Mouse (Mus musculus) kidney, postnatal 36 days (tissue): ENCODE data around the gene Kcna10.

ENCODE experiments used
- DNase-seq, 2 experiments: peaks; one replicate each; pipeline ENCODE4 v3.0.0; 2021 to 2022; ENCODE audit warnings: mixed read lengths in 2 of 2

The Kcna10 gene

DNA sequence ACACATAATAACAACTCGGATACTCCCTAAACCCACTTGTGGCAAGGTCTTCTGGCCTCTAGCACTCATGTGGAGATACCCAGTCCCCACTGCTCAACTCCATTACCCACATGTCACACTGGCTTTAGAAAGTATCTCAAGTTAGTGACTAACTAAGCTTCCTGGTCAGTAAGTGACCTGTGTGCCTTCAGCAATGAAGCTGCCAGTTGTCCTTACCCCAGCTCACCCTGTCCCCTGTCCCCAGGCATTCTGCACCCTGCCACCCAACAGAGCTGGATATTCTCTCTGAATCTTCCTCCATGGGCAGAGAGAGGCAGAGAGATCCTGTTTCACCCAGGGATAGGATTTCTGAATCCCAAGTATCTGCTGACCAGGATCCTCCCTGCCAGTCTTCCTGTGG, at the start of gene Kcna10:
Gene Kcna10 (plus strand): TSS at position 301 of the 400 bp plus-strand sequence.
- DNase-seq, result no peak

DNA sequence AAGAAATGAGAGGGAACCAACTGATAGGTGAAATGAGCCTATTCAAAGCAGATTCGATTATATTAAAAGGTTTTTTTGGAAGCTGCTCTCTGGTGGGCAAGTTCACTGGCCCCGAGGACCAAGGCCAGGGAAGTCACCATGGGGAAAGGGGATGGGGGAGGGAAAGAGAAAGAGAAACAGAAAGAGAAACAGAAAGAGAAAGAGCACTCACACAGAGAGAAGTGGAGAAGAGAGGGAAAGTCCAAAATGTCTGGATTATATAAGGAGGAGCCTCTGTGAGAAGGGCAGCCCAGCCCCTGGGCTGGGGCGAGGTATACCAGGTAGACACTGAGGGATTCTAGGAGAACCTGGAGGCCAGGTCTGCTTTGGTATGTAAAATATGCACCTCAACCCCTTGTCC, 48.4 kb upstream of the Kcna10 start:
- no peak for DNase-seq

DNA sequence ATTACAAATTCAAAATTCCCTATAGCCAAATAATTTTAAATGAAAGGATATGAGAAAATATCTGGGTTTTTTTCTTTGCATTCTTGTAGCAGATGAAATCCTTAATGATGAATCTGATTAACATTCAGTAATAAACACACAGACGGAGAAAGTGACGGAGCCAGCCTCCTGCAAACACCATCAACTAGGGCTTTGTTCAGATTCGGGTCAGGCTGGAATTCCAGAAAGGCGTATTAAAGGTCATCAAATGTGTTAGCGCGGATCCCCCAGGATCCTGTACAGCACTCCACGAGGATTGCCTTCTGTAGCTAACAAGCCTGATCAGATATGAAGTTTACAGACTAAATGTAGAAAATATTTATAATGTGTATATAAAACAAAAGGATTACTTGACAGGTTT, 35.7 kb upstream of the Kcna10 start:
- DNase-seq, result no peak

DNA sequence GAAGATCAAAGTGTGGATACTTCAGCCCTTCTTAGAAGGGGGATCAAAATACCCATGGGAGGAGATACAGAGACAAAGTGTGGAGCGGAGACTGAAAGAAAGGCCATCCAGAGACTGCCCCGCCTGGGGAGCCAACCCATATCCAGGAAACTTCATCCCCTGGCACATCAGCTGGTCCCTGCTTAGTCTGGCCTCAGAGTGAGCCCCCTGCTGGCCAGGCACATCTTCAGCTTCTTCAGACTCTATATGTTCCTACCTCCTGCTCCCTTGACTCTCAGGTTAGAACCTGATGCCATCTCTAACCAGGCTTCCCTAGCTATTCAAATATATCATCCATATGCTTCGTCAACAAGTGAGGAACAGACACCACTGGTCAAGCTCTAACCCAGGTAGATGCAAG, 33.9 kb upstream of the Kcna10 start:
- peak; percentile 29 to 76 for DNase-seq

DNA sequence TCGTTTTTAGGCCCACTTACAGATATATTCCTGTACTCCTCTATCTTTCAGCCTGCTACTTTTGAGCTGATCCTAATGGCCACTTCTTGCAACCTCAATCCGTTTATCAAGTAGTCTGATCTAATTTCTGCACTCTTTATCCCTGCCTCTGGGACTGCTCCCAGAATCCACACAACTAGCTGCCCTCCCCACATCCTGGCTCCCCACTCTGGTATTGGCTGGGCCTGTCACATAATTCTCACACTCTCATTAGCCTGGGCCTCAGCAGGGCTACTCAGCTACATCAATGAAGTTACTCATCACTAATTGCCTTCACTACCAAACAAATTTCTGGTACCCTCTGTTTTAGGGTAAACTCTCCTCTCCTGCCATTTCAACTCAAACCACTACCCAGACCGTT, 32.4 kb upstream of the Kcna10 start:
- no peak for DNase-seq

DNA sequence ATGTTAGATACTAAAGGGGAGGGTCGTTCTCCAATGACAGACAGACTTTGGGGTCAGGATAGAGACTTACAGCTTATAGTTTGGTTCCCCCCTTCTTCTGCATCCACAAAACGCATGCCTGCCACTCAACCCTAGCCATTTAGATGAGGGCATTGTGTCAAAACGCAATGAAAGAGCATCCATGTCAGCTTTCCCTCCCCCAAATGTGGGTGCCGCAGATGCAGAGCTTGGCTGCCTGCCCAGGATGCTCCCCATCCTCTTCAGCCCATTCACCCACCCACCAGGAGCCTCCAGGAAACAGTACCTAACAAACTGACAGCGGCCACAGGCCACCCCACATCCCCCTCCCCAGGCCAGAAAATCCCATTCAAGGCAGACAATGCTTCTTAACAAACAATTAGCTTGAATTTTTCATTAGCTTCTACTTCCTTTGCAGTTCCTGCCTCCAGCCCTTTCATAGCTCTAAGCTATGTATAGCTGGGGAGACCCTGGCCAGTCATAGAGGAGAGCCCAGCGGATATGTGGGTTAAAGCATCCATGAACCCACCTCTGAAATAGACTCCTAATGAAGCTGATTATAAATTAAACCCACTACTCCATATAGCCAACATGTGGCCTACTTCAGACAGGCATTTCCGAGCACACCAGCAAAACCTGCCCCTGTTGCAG, 31.9 kb upstream of the Kcna10 start:
- no peak for DNase-seq

DNA sequence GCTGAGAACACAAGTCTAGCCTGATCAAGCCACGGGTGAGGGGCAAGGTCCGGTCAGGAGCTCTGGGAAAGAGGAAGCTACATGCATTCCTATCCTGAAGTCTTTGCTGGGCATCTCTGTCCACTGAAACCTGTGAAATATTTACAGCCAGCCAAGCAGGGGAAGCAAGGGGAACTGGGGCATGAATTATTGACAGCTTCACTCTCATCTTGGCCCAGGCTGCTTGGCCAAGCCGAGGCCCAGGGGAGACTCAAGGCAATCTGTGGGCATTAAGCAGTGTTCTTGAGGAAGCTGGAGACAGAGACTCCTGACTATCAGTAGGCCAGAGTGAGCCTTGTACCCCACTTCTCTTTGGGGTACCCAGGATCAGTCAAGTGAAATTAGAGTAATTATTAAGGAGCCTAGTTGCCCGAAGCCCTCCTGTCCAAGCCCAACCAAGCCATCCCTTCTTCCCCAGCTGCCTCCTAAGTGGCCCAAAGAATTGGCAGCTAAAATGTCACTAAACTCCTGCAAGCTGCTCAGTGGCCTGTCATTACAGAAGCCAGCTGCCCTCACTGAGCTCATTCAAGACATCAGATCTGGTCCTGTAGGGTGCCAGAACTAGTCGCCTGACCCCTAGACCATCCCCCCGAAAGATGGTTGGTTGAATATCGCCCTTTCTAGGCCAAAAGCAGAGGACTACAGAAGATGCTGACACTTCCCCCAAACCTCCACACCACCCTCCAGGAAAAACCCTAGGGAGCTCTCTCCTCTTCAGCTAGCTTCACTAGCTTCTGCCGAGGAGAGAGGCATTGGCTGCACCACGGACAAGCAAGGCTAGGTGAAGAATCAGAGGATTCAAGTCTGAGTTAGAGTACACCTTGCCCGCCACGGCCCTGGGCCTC, 28.8 kb upstream of the Kcna10 start:
- peak; percentile 14 to 26 for DNase-seq

DNA sequence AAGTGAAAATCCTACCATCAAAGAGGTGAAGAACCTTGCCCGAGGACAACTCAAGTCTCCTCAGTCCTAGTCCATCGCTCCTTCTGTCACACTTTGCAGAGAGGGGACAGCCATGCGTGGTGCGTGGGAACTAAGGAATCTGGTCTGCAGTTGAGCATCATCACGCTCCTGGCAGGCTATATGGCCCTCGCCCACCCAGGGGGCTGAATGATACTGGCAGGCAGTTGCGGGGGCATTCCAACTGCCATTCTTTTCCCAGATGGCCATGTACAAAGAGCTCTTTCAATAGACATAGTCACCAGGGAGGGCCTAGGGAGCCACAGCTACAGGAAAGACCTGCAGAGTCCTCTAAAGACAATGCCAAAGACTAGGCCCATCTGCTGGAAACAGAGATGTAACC, 24.0 kb upstream of the Kcna10 start:
- no peak for DNase-seq

DNA sequence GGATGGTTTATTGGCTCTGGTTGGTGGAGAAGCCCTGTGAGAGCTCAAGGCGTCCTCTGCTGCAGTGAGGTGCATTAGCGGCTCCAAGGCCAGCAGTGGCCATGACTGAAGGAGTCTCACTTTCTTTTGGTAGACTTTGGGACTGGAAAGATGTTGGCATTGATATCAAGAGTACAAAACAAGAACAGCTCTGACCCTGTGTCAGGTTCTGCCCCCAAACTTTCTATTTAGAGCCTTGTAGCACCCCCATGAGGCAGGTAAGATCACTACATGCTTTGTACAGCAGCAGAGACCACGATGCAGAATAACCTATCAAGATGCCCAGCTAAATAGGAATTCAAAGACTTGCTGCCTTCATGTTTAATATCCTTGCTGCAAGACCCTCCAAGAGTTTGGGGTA, 23.4 kb upstream of the Kcna10 start:
- DNase-seq, result no peak

DNA sequence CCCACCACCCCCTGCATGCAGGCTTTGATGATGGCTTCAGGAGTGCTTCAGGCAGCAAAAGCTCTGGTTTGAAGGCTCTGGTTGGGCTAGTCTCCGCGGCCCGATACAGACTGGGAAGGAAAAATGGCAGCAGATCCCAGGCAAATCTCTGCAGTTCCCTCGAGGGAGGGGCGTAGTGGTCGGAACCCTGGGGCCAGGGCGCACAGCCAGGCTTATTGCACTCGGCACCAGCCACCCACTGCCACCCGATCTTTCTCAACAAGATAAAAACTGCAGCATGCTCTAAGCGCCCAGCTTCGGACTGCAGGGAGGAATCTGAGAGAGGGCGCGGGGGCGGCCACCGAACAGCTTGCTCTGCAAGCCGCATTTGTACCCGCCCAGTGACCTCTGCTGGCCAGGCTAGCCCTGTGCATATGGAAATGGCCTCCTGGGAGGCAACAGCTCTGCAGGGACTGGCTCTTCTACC, 23.0 kb upstream of the Kcna10 start:
- DNase-seq, result peak in 1 of 2 experiments; percentile 9

DNA sequence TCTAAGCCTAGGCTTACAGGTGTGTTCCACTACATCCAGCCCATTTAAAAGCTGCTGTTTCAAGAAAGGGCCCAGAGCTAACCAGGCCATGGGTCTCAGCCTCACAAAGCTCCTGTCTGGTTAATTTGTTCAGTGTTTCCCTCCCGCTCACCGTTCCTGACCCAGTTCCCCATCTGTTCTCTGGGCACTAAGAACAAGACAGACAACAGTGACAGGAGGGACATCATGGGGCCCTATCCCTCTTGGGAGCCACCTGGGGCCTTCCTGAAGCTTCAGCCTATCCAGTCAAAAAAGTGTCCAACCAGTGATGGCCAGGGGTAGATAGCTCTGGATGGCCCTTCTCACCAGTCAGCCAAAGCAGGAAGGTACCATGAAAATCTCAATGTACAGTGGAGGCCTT, 20.1 kb upstream of the Kcna10 start:
- no peak for DNase-seq

DNA sequence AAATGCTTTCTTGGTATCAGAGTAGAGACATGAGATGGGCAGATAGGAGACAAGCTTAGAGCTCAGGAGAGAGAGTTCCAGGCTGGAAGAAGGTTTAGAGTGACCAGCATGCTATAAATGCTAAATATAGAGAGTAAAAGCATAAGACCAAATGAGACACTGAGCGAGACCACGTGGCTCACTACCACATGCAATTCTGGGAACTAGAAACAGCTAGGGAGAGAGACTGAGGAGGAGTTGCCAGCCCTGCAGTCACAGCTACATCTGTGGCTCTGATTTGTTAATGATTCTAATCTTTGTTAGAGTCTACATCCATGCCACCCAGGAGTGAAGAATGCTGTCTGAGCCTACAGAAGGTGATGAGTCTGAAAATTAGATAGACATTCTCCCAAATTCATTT, 13.3 kb upstream of the Kcna10 start:
- DNase-seq, result no peak

DNA sequence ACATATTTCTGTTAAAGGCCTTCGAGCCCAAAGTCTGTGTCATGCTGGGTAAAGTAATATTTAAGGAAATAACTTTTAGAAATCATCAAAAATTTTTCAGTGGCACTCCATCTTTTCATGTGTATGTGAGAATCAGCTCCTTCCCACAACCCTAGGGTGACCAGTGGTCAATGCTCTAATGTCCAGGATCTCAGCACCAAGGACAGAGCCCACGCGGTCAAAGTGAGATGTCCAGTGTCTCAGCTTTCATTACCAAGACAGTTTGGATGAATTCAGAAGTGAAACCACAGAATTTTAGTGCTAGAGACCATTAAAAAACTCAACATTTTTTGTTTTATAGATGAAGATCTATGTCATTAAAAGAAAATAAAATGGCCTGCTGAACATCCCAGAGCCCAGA, 10.9 kb upstream of the Kcna10 start:
- peak in 1 of 2 experiments; percentile 38 for DNase-seq

DNA sequence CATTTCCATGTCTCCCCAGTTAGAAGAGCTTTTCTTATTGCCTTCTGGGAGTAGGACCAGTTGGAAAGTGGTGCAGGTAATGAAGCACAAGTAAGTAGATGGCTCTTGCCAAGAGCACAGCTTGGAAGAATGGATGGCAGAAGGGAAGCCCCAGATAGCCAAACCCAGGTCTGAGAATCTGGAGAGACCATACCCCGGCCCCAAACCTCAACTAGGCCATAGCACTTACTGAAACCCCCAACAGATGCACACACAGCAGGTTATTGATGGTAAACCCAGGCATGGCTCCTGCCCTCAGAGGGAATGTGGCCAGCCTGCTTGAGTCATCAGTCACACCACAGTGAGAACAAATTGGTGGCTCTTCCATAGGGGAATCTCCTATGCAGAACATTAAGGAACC, 10.3 kb upstream of the Kcna10 start:
- no peak for DNase-seq

DNA sequence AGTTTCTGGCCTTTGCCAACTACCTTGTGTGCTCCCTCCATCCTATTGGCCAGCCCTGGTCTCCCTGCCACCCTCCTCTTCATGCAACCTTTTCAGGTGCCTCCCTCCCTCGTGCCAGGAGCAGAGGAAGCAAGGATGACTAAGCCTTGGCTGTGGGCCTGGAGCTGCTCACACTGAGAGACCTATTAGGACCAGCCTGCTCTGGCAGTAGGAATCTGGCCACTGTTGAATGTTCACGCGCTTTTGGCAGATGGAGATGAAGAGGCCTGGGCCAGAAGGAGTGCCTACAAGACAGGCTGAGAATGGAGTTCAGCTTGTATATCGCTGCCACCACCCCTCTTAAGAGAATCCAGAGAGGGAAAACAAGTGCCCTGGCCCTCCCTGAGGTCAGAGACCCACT, 7.4 kb upstream of the Kcna10 start:
- DNase-seq, result no peak

DNA sequence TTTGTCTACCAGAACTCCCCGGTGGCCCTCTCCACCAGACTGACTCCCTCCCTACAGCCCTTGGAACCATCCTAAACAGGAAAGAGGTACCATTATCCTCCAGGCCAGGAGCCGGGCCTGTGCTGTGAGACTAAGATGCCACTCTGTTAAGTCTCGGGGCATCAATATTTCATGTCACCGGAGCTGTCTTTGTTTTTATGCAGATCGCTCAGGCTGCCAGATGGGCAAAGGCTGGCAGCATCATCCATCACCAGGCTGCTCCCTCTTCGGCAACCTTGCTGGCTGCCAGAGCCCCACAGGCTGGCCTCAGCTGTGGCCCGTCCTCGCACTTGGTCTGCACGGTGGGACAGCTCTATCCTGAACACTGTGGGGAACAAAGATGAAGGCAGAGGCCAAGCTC, 6.4 kb upstream of the Kcna10 start:
- no peak for DNase-seq

DNA sequence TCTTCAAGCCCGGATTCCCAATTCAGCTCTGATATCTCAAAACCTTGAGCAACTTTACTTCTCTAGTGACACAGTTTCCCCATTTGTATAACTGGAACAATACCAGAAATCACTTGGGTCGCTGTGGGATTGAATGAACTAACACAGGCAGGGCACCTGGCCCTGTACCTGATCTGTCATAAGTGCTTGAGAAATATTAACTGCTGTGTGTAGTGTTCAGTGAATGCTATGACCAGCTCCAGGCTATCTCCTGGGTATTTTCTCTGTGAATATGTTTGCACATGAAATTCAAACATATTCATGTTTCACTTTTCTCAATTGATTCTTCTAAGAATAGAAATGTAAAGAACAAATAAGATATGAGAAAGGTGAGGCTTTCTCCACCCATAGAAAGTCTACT, 2.0 kb upstream of the Kcna10 start:
- DNase-seq, result no peak

DNA sequence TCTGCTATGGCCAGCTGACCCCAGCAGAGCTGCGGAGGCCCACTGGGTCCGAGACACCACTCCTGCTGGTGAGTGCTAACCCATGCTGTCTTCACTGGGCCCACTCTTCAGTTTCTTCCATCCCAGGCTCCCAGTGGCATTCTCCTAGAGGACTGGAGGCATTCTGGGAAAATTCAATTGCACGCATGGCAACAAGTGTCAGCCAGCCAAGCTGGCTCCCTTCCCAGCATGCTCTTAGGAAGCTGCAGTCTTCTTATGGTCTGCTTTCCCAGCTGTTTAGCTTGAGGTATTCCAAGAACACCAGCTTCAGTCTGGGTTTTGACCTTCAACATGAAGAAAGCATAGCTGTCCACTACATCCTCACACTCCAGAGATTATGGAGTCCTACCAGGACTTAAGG, 322 bp downstream of the Kcna10 start:
- peak in 1 of 2 experiments; percentile 8 for DNase-seq

DNA sequence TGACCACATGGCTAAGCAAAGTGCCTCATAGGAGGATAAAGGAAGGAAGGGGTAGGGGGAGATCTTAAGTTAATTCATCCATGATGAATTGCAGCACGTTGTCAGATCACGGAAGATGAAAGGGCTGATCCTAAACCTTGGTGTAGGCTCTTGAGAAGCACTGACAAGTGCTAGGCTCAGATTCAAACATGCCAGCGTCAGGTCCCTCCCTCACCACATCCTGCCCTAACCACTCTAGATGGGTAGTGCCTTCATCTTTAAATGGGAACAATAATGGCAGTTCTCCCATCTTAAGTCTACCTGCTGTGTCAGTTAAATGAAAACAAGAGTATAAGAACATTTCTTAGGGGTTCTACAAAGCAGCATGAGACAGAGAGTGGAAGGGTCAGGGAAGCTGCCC, 2.7 kb downstream of the Kcna10 start:
- DNase-seq, result no peak

DNA sequence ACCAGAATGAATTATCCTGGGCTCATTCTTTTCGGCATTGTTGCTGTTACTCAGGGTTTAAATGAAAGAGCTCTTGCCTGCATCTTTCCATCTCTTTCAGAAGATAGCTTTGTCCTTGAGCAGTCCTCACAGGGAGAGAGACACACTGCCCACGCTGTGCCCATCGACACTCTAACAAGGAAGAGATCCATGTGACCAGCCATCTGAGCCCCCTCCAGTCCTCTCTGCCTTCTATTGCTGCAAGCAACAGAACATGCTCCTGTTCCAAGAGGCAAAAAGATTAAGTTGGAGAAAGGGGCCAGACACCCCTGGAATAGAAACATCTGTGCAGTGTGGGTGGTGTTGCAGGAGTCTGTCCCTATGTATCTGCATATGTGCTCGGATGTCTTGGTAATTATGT, 4.2 kb downstream of the Kcna10 start:
- no peak for DNase-seq

DNA sequence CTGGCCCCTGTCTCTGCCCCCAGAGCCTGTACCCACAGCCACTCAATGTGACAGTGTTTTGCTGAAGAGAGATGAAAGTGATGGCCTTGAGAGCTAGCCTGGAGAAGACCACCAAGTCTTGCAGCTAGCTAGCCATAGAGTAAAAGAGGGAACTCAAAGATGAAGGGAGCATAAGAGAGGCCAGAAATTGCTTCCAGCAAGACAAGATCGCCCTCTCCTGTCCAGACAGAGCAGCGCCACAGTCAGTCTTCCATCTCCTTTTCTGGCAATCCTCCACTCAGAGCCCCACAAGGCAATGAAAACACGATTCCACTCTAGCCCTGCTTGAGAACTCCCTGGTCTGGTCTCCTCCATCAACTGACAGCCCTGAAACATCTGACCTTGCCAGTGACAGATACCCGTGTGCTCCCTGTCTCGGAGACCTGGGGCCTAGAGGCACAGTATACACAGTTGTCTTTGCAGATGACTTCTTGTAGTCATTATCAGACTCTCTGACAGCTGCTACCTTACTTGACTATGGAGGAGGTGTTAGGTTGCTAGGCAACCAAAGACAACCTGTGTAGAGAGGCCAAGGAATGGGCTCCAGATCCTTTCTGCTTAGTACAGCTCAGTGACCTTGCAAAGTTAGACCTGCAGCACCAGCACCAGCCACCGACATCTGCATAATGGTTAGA, 5.5 kb downstream of the Kcna10 start:
- DNase-seq, result peak; percentile 5 to 57

DNA sequence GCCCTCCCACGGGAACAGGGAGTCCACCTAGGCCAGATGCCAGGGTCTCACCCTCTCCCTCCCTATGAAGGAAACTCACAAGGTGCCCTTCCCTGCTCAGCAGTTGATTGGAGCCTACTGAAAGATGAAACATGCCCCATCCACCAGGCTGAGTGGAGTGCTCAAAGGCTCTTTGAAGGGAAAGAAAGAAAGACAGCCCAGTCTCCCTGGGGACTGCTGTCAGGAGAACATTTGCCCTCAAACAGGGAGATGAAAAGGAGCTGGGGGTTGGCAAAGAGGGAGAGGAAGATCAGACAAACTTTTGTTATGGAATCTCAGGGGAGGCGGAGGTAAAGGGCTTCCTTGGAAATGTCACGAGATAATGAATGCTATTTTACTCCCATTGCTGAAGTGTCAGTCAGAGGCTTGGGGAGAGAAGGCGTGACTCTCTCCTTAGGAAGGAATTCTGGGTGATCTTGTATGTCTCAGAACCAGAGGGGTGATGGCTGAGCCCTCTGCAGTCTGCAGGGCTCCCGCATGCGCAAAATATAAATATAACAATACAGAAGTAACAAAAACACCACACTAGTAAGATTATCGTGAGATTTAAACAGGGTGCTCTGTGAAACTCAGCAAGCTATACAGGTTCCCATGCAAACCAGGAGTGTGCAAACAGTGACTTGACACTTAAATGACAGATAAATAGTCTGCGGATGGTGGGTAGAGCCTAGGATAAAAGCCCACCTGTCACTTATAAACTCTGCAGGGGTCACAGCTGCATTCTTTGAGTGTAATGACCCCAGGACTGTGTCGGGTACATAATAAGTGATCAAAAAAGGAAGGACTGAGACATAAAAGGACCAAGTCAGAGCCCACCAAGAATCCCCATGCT, 18.7 kb downstream of the Kcna10 start:
- DNase-seq, result no peak

DNA sequence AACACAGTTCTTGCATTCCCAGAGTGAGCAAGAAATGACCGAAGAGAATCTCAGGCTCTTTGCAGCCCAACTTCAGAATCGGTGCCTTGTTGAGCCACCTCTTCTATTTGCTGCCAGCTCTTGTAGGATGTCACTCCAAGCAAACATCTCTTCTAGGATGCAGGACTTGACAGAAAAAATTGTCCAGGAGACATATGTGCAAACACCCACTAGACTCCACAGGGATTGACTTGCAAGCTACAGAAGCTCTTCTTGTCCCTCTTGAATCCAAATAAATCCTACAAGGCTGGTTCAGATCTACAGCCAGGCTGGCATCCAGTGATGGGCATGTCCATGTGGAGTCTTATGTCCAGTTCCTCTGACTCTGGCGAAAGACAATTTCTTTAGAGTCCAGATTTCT, 21.6 kb downstream of the Kcna10 start:
- no peak for DNase-seq
